Mouse (Mus musculus) hindbrain, embryonic 15.5 days (tissue): ENCODE results near the gene BC049730. TPM values are rescaled to one million over a fixed set of nuclear protein-coding genes. Genes with fewer than 3 reads are reported as not detected.
A peak's percentile ranks its signal among the peaks of the same experiment; 100 is the strongest.
"Not testable (repeated sequence)": the region's sequence is repeated elsewhere in the genome, so short reads cannot be mapped to it uniquely, and the experiment has no call there.

Experiments used
- ATAC-seq: fragments of 200-750 bp; cut with Nextera tagmentation; 2 replicates; pipeline ENCODE4 v1.8.0; 2017; ENCODE audit warnings: low read depth, moderate number of reproducible peaks, moderate TSS enrichment; ENCODE audit not compliant: low FRiP score
- H3K27ac ChIP-seq: fragments of 300-500 bp; sonication (generic); replicated peaks from 2 replicates; pipeline ENCODE4 v1.5.1; 2015; ENCODE audit warnings: mild to moderate bottlenecking, inconsistent platforms
- H3K27me3 ChIP-seq: fragments of 300-500 bp; sonication (generic); 2 replicates; pipeline ENCODE4 v1.6.1; 2015; ENCODE audit warnings: control low read depth, inconsistent platforms
- H3K36me3 ChIP-seq: fragments of 300-500 bp; sonication (generic); 2 replicates; pipeline ENCODE4 v1.6.1; 2015; ENCODE audit warnings: control low read depth, inconsistent platforms
- H3K4me1 ChIP-seq: fragments of 300-500 bp; sonication (generic); replicated peaks from 2 replicates; pipeline ENCODE4 v1.6.1; 2015; ENCODE audit warnings: control low read depth, inconsistent platforms
- H3K4me2 ChIP-seq: fragments of 300-500 bp; sonication (generic); 2 replicates; pipeline ENCODE4 v1.6.1; 2015; ENCODE audit warnings: moderate library complexity, mild to moderate bottlenecking, inconsistent platforms
- H3K4me3 ChIP-seq: fragments of 300-500 bp; sonication (generic); 2 replicates; pipeline ENCODE4 v1.5.1; 2015; ENCODE audit warnings: mild to moderate bottlenecking, inconsistent platforms
- H3K9ac ChIP-seq: fragments of 300-500 bp; sonication (generic); 2 replicates; pipeline ENCODE4 v1.6.1; 2015; ENCODE audit warnings: inconsistent platforms
- H3K9me3 ChIP-seq: fragments of 300-500 bp; sonication (generic); 2 replicates; pipeline ENCODE4 v1.6.1; 2016; ENCODE audit warnings: control low read depth, inconsistent platforms
- WGBS: fragments of 180-500 bp; shearing (Covaris S2); methylation state at CpG from one replicate; pipeline ENCODE4 v1.1.7; 2015; 5-methylcytosine and 5-hydroxymethylcytosine counted together
- polyA plus RNA-seq: library from polyadenylated mRNA; unstranded; fragments of >200 nt; fragmentation: Nextera tagmentation; extraction: Ambion mirVana; gene quantifications from 2 replicates; pipeline ENCODE4 v1.2.1, GENCODE M21; 2015

The BC049730 gene
- polyA plus RNA-seq: not detected in 2 replicates

DNA sequence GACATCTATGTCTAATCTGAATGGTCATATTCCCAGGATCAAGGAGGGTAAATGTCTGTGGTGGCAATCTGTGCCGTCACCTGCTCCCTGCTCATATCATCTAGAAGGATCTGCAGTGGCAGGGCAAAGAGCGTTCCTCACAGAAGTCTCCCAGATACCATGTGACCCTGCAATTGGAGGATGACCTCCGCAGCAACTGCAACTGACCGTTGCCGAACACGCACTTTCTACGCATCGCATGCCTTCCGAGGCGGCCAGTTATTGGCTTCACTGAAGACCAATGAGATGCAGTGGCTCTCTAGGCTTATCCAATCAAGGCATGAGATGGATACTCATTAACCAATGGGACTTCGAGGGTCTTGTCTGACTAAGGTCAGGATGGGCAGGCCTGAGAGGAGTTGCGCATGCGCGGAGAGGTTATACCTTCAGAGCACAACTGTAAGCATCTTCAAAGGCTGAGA lies at the start of gene BC049730:
BC049730 (plus strand) TSS at position 411 of the 461 bp plus-strand sequence.
- Histone ChIP-seq H3K9ac (no peak within 1 kb of the TSS), H3K4me1 (no peaks in the 10 kb centered on the region)
- WGBS: 95% methylated on average over 14 of the region's 14 CpGs

DNA sequence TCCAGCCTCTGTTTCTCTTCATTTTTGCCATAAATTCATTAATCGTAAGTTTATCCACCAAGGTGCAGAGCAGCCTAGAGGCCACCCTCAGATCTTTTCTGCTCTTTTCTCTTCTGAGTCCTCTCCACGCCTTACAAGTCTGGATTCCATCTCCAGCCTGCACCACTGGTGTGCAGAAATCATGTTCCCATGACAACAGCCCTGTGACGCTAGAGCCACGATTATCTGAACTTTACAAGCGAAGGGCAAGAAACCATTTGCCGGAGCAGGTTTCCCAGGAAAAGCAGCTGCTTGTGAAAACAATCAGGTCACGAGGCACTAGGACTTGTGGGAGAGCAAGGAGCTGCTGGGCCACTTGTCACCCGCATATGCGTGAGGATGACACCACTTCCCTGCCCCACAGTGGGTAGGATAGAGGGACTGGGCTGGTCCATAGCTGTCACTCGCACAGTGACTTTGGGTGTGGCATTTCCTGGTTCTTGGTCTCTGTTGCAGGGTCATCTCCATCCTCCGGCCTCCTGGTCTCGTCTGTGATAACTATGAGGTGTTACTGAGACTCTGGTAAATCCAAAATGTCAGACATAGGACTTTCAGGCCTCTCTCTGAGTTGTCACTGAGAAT lies 49.2 kb upstream of the BC049730 start:
- 0 out of 2 replicates have a peak, but pooled peaks cover 3% of the 10 kb centered on the region for H3K4me1 ChIP-seq
- peak; percentile 57; the same call in 1 of the 2 replicates for ATAC-seq
- H3K27ac ChIP-seq: no peak overlapping the region
- 58% methylated on average over 12 of the region's 12 CpGs for WGBS
- H3K4me3 ChIP-seq: no peak overlapping the region
- no peaks in the 10 kb centered on the region for H3K36me3 ChIP-seq
- H3K9ac ChIP-seq: no peak overlapping the region
- H3K9me3 ChIP-seq: no peaks in the 10 kb centered on the region
- no peaks in the 10 kb centered on the region for H3K27me3 ChIP-seq
- no peak overlapping the region for H3K4me2 ChIP-seq

More for the DNA sequence above, at the start of gene BC049730:
- Histone ChIP-seq H3K36me3 (no peaks in the 10 kb centered on the region), H3K4me3 (no peak within 1 kb of the TSS), H3K9me3 (no peaks in the 10 kb centered on the region), H3K4me2 (no peak within 1 kb of the TSS), H3K27me3 (no peaks in the 10 kb centered on the region), H3K27ac (no peak within 1 kb of the TSS)
- ATAC-seq: no peak

GRCm38 (mm10) chr7:24661118-24661904 lies 47.7 kb upstream of the BC049730 start:
- Histone ChIP-seq H3K27me3 (no peaks in the 10 kb centered on the region), H3K4me2 (no peak overlapping the region), H3K4me1 (0 out of 2 replicates have a peak, but pooled peaks cover 3% of the 10 kb centered on the region), H3K9me3 (no peaks in the 10 kb centered on the region), H3K36me3 (no peaks in the 10 kb centered on the region), H3K4me3 (no peak overlapping the region), H3K9ac (no peak overlapping the region), H3K27ac (no peak overlapping the region)
- 76% methylated on average over 17 of the region's 17 CpGs for WGBS
- no peak for ATAC-seq

DNA sequence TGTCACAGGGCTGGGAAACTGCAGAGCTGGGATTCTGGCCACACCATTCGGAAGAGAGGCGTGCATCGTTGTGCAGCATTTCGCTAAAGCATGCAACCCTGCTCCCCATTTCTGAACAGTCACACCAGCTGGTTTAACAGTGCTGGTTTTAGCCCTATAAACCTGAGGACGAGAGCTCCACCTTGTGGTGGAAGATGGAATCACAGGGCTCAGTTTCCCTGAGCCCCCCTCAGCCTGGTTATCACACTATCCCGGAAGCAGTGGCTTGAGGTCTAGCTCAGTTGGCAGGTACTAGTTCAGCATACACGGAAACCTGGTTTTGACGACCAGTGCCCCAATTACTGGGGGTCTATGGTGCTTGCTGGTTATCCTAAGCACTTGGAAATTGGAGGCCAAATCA lies 46.5 kb upstream of the BC049730 start:
- Histone ChIP-seq H3K27ac (no peak overlapping the region), H3K4me2 (no peak overlapping the region), H3K36me3 (no peaks in the 10 kb centered on the region), H3K4me3 (no peak overlapping the region), H3K9ac (no peak overlapping the region), H3K9me3 (no peaks in the 10 kb centered on the region), H3K4me1 (0 out of 2 replicates have a peak, but pooled peaks cover 3% of the 10 kb centered on the region), H3K27me3 (no peaks in the 10 kb centered on the region)
- WGBS: 15% methylated on average over 8 of the region's 8 CpGs
- peak; percentile 63 for ATAC-seq

DNA sequence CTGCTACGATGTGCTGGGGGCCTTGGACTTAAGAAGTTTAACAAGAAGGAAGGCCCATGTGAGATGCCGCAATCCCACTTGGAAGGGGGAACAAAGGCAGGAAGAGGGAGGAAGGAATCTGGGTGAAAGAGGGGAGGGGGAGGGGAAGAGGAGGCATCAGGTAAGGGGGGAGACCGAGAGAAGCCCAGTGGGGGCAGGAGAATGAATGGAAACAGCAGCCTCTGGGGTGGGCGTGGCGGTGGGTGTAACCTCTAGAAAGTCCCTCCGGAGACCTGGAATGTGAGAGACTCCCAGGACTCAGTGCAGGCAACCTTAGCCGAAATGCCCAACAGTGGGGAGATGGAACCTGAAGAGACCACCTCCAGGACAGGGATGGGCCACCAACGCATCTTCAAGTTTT lies 44.7 kb upstream of the BC049730 start:
- no peak for ATAC-seq
- Histone ChIP-seq H3K4me2 (no peak overlapping the region), H3K27me3 (no peaks in the 10 kb centered on the region), H3K36me3 (no peaks in the 10 kb centered on the region), H3K27ac (no peak overlapping the region), H3K4me3 (no peak overlapping the region), H3K9ac (no peak overlapping the region), H3K4me1 (0 out of 2 replicates have a peak, but pooled peaks cover 3% of the 10 kb centered on the region), H3K9me3 (no peaks in the 10 kb centered on the region)
- 47% methylated on average over 8 of the region's 8 CpGs for WGBS

DNA sequence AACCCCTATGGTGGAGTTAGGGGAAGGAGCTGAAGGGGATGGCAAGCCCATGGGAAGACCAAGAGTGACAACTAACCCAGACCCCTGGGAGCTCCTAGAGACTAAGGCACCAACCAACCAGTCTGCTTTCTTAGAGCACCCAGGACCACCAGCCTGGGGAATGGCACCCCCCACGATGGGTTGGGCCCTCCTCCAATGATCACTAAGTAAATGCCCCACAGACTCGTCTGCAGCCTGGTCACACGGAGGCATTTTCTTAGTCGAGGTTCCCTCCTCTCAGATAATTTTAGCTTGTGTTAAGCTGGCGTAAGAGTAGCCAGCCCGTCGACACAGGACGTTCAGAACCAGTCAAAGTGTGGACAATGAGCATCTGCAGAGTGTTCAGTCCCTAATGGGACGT lies 44.1 kb upstream of the BC049730 start:
- no peak for ATAC-seq
- no peak overlapping the region for H3K4me2 ChIP-seq
- 71% methylated on average over 9 of the region's 9 CpGs for WGBS
- H3K9me3 ChIP-seq: no peaks in the 10 kb centered on the region
- 0 out of 2 replicates have a peak, but pooled peaks cover under 1% of the 10 kb centered on the region for H3K4me1 ChIP-seq
- no peaks in the 10 kb centered on the region for H3K27me3 ChIP-seq
- no peak overlapping the region for H3K9ac ChIP-seq
- no peaks in the 10 kb centered on the region for H3K36me3 ChIP-seq
- no peak overlapping the region for H3K27ac ChIP-seq
- H3K4me3 ChIP-seq: no peak overlapping the region

DNA sequence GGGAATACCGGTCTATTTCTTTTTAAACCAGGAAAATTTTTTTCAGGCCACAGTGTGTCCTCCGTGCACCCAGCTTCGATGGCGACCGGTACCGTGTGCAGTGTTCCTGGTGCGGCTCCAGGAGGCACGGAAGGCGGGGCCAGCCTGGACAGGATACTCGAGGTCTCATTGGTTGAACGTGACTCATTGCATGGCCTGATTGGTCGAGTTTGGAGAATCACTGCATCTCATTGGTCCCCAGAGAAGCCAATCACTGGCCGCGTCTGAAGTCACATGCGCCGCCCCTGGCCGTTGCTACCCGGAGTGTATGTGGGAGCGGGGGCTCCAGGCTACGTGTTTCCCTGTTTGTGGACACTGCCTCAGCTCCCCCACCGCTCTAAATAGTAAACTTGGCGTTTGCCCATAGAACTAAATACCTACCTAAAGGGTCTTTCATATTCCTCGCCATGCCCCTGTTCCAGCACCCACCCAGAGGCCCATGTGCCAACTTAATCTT lies 37.0 kb upstream of the BC049730 start:
- no peaks in the 10 kb centered on the region for H3K27me3 ChIP-seq
- no peak overlapping the region for H3K27ac ChIP-seq
- H3K4me2 ChIP-seq: no peak overlapping the region
- no peak overlapping the region for H3K9ac ChIP-seq
- H3K4me3 ChIP-seq: no peak overlapping the region
- 93% methylated on average over 23 of the region's 23 CpGs for WGBS
- no peaks in the 10 kb centered on the region for H3K36me3 ChIP-seq
- H3K9me3 ChIP-seq: no peaks in the 10 kb centered on the region
- no peak for ATAC-seq
- H3K4me1 ChIP-seq: no peaks in the 10 kb centered on the region

- no peaks in the 10 kb centered on the region for H3K27me3 ChIP-seq
- H3K9me3 ChIP-seq: no peaks in the 10 kb centered on the region
- no peak within 1 kb of the TSS for H3K4me3 ChIP-seq
- H3K9ac ChIP-seq: no peak within 1 kb of the TSS
- no peaks in the 10 kb centered on the region for H3K36me3 ChIP-seq
- 92% methylated on average over 9 of the region's 9 CpGs for WGBS
- H3K4me2 ChIP-seq: no peak within 1 kb of the TSS
- H3K27ac ChIP-seq: no peak within 1 kb of the TSS
- H3K4me1 ChIP-seq: no peaks in the 10 kb centered on the region
- no peak for ATAC-seq
These were observed 32.5 kb upstream of the BC049730 start, which contains the start of gene Tex101 for GRCm38 (mm10) chr7:24676575-24676974. Gene Tex101 (minus strand): TSS chr7:24676675.

- H3K4me1 ChIP-seq, H3K27me3 ChIP-seq, H3K36me3 ChIP-seq, H3K9me3 ChIP-seq, H3K27ac ChIP-seq, H3K9ac ChIP-seq, H3K4me2 ChIP-seq, H3K4me3 ChIP-seq, ATAC-seq: not testable (repeated sequence)
- WGBS: 81% methylated on average over 7 of the region's 7 CpGs
These were observed 24.9 kb upstream of the BC049730 start for GRCm38 (mm10) chr7:24684121-24684520.

DNA sequence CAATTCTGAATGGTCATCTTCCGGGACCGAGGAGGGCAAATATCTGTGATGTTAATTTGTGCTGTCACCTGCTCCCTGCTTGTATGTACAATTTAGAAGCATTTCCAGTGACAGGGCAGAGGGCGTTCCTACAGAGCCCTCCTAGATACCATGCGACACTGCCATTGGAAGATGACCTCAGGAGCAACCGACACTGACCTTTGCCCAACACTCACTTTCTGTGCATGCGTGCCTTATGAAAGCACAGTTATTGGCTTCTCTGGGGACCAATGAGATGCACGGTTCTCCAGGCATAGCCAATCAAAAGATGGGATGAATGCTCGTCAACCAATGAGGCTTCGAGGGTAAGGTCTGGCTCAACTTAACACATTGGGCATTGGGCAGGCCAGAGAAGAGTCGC lies 21.5 kb upstream of the BC049730 start:
- H3K4me2 ChIP-seq, H3K4me1 ChIP-seq, H3K9ac ChIP-seq, H3K4me3 ChIP-seq, H3K27ac ChIP-seq, H3K27me3 ChIP-seq, H3K9me3 ChIP-seq, ATAC-seq, H3K36me3 ChIP-seq: not testable (repeated sequence)
- 92% methylated on average over 10 of the region's 10 CpGs for WGBS

- not testable (repeated sequence) for H3K9me3 ChIP-seq, H3K27me3 ChIP-seq, H3K4me1 ChIP-seq, H3K4me3 ChIP-seq, H3K4me2 ChIP-seq, H3K36me3 ChIP-seq, H3K9ac ChIP-seq, ATAC-seq, H3K27ac ChIP-seq
- 84% methylated on average over 3 of the region's 3 CpGs for whole genome bisulfite sequencing
These were observed 16.3 kb upstream of the BC049730 start for GRCm38 (mm10) chr7:24692693-24693092.

DNA sequence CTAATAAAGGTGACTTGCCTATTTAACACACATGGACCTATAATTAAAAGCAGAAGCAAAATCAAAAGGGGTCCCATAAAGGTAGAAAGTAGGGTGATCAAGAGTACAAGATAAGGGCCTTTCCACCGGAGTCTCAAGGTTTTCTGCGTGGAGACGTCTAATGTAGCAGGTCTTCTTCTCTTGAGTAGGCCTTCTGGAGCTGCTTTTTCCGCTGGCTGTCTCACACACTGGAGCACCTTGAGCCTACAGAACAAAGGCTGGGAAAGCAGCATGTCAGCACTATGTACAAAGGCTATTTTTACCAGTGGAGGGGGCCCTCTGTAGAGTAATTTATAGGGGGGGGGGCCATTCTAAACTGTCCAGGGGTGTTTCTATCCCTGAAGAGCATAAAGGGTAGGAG lies 11.2 kb upstream of the BC049730 start:
- not testable (repeated sequence) for H3K4me3 ChIP-seq, H3K9ac ChIP-seq, H3K4me1 ChIP-seq, H3K27me3 ChIP-seq, H3K9me3 ChIP-seq, H3K4me2 ChIP-seq, ATAC-seq, H3K27ac ChIP-seq, H3K36me3 ChIP-seq
- 96% methylated on average over 4 of the region's 4 CpGs for WGBS
